Mouse (Mus musculus): ENCODE measurements around the gene Ephb4. TPM values are rescaled to one million over a fixed set of nuclear protein-coding genes. Genes with fewer than 3 reads are reported as not detected.

Ephb4 gene
- polyA plus RNA-seq, 1 experiment from 2014 or later, result 27.7 TPM

DNA sequence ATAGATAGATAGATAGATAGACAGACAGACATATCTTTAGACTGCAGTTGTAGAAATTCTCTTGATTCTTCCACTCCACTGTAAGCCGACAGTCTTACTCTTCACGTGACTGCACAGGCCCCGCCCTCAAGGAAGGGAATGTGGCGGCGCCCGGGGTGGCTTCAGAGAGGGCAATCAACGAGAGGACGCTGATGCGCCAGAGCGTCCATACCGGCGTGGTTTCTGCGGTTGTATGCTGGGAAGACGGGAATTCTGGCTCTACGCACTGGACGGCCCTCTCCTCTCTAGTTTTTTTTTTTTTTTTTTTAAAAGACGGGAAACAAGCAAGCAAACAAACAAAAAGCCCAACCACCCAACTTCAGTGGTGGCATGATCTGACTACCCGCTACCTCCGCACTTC, 11.7 kb upstream of the Ephb4 start:
- H3K9ac ChIP-seq, result peak overlapping the region; percentile 59
- 1% methylated on average over 19 of the region's 19 CpGs for WGBS
- H3K4me1 ChIP-seq, result peaks cover 20% of the 10 kb centered on the region

DNA sequence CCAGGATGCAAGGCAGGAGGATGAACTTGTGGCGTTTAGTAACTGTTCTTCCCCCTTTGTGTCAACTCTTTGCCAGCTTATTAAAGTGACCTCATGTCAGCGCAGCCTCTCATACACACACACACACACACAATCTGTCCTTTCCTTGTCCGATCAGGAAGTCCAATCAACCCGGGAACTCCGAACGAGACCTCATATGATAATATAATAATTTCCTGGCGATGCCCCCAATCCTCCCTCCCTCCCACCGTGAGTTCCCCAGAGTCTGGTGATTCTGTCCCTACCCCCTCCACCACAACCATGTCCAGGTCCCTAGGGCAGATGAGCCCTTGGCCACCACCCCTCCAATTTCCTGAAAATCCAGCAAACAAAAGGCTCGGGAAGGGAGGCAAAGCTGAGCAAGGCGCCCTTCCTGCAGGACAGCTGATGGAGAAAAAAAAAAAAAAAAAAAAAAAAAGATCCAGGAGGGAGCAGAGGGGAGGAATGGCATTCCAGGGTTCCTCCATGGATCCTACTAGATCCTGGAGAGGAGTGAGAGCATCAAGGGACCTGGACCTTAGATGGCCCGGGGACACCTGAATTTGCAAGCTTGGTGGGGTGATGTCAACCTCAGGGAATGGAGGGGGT, 11.1 kb upstream of the Ephb4 start:
- peak overlapping the region; percentile 41 for H3K4me3 ChIP-seq (replicated peaks)
- H3K27ac ChIP-seq, result peak overlapping the region; percentile 71
- peak; percentile 34 for ATAC-seq (ENCODE audit: low FRiP score)
- peak overlapping the region; percentile 59 for H3K9ac ChIP-seq
- H3K36me3 ChIP-seq (replicated peaks), result no peaks in the 10 kb centered on the region
- 2% methylated on average over 11 of the region's 11 CpGs for WGBS
- peaks cover 15% of the 10 kb centered on the region for H3K4me1 ChIP-seq
- no peaks in the 10 kb centered on the region for H3K9me3 ChIP-seq
- peak overlapping the region; percentile 68 for H3K4me2 ChIP-seq
- H3K27me3 ChIP-seq, result peaks cover 5% of the 10 kb centered on the region; the same call in 1 of the 2 replicates

More for the DNA sequence above, 11.7 kb upstream of the Ephb4 start:
- peak overlapping the region; percentile 71 for H3K27ac ChIP-seq
- ATAC-seq (ENCODE audit: low FRiP score), result peak; percentile 89
- H3K27me3 ChIP-seq, result peaks cover 5% of the 10 kb centered on the region; the same call in 1 of the 2 replicates
- H3K36me3 ChIP-seq (replicated peaks), result no peaks in the 10 kb centered on the region
- H3K9me3 ChIP-seq, result no peaks in the 10 kb centered on the region
- H3K4me3 ChIP-seq (replicated peaks), result peak overlapping the region; percentile 41
- peak overlapping the region; percentile 68 for H3K4me2 ChIP-seq

DNA sequence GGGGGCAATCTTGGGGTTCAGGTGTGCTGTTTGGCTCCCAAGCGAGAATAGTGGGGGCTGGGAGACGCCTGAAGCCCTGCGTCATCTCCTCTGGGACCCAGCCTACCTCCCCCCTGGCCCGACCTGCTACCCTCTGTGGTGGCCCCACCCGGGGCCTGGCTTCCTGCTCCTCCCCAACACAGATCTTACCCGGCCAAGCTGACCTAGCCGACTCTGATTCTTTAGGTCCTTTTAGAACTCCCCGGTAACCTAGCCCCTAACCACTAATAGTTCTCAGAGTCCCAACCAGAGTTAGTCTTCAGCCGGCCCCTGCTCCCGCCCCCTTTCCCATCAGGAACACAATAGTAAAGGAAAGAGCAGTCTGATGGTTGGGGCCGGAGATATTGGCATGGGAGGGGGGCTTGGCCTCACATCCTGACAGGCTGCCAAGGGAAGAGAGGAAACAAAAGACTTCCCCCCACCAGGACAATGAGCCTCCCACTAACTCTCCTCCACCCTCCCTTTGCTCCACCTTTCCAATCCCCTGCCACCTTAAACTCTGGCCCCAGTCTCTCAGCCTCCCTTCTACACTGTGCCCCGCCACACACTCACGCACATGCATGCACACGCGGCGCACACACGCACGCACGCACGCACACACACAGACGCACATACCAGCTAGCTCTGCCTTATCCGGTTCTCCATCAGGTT, 10.5 kb upstream of the Ephb4 start:
- Histone ChIP-seq H3K9ac (peak overlapping the region; percentile 59), H3K36me3 (replicated peaks) (no peaks in the 10 kb centered on the region), H3K9me3 (no peaks in the 10 kb centered on the region), H3K4me2 (peak overlapping the region; percentile 68), H3K4me3 (replicated peaks) (peak overlapping the region; percentile 41), H3K27me3 (peaks cover 5% of the 10 kb centered on the region; the same call in 1 of the 2 replicates), H3K27ac (peak overlapping the region; percentile 71), H3K4me1 (peaks cover 15% of the 10 kb centered on the region)
- ATAC-seq (ENCODE audit: low FRiP score), result peak; percentile 53
- WGBS, result 4% methylated on average over 22 of the region's 22 CpGs

DNA sequence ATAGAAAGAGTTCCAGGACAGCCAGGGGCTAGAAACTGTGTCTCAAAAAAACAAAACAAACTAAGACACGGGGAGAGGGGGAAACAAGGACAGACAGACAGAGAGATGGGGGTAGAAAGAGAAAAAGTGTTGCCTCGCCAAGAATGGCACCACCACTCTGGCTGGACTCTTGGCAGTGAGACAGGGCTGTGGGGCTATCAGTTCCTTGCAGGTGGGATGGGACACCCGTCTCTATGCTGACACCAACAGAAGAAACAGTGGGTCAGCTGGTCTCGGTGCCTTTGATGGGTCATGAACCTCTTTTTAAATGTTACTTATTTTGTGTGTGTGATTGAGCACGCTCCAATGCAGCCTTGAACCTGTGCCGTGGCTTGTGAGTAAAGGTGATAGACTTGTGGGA, 9.7 kb upstream of the Ephb4 start:
- no peaks in the 10 kb centered on the region for H3K36me3 ChIP-seq (replicated peaks)
- 75% methylated on average over 6 of the region's 6 CpGs for WGBS
- peaks cover 5% of the 10 kb centered on the region; the same call in 1 of the 2 replicates for H3K27me3 ChIP-seq
- peaks cover 17% of the 10 kb centered on the region for H3K4me1 ChIP-seq
- H3K4me2 ChIP-seq, result no peak overlapping the region
- no peak for ATAC-seq (ENCODE audit: low FRiP score)
- H3K9me3 ChIP-seq, result no peaks in the 10 kb centered on the region
- peak overlapping the region; percentile 71; the same call in 1 of the 2 replicates for H3K27ac ChIP-seq
- no peak overlapping the region for H3K9ac ChIP-seq
- H3K4me3 ChIP-seq (replicated peaks), result no peak overlapping the region

DNA sequence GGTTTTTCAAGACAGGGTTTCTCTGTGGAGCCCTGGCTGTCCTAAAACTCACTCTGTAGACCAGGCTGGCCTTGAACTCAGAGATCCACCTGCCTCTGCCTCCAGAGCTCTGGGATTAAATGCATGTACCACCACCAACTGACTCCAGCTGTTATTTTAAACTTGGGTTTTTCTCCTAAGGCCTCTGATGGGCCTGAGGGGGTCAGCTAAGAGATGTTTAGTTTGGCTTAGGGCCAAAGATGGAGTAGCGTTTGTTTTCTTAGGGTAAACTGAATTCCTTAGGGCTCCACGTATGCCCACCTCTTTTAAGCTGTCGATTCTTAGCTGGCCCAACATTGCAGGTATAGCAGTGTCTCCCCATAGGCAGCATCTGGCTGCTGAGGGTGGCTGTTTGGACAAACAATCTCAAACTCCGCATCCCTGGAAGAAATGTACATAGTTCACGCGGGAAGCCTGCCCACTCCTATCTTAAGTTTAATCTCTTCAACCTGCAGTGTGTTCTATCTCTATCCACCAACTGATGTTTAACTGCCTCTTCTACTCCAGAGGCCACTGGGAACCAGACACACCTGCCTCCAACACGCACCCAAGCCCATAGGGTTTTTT, 7.4 kb upstream of the Ephb4 start:
- 90% methylated on average over 7 of the region's 7 CpGs for WGBS
- no peak overlapping the region for H3K9ac ChIP-seq
- no peak overlapping the region for H3K27ac ChIP-seq
- ATAC-seq (ENCODE audit: low FRiP score), result no peak
- no peak overlapping the region for H3K4me3 ChIP-seq (replicated peaks)
- H3K9me3 ChIP-seq, result no peaks in the 10 kb centered on the region
- no peak overlapping the region for H3K4me2 ChIP-seq
- H3K4me1 ChIP-seq, result peaks cover 26% of the 10 kb centered on the region
- H3K27me3 ChIP-seq, result peaks cover 5% of the 10 kb centered on the region; the same call in 1 of the 2 replicates
- H3K36me3 ChIP-seq (replicated peaks), result no peaks in the 10 kb centered on the region

DNA sequence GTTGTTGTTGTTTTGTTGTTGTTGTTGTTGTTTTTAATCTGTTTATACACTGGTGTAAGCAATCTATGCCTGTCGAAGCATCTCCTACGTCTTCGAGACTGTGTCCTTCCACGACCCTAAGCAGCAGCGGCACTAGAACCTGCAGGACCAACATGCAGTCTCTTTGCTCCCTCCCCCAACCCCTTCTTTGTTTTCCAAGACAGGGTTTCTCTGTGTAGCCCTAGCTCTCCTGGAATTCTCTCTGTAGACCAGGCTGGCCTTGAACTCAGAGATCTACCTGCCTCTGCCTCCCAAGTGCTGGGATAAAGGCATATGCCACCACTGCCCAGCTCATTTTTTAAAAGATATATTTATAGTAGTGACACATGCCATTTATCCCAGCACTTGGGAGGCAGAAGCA, 6.5 kb upstream of the Ephb4 start:
- Histone ChIP-seq H3K4me3 (replicated peaks) (no peak overlapping the region), H3K4me1 (peaks cover 35% of the 10 kb centered on the region), H3K27me3 (peaks cover 5% of the 10 kb centered on the region; the same call in 1 of the 2 replicates), H3K9ac (no peak overlapping the region), H3K9me3 (no peaks in the 10 kb centered on the region), H3K36me3 (replicated peaks) (no peaks in the 10 kb centered on the region), H3K4me2 (no peak overlapping the region), H3K27ac (no peak overlapping the region)
- WGBS, result 93% methylated on average over 5 of the region's 5 CpGs
- no peak for ATAC-seq (ENCODE audit: low FRiP score)

DNA sequence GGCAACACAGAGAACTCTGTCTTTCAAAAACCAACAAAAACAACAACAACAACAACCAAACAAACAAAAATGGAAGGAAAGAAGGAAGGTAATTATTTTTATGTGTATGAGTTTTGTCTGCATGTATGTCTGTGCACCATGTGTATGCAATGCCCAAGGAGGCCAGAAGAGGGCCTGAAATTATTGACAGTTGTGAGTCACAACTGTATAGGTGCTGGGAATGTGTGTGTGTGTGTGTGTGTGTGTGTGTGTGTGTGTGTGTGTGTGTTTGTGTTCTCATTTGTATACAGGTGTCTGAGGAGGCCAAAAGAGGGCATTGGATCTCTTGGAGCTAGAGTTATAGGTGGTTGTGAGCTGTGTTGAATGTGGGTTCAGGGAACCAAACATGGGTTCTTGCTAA, 6.0 kb upstream of the Ephb4 start:
- Histone ChIP-seq H3K4me1 (peaks cover 35% of the 10 kb centered on the region), H3K9ac (no peak overlapping the region), H3K36me3 (replicated peaks) (no peaks in the 10 kb centered on the region), H3K4me3 (replicated peaks) (no peak overlapping the region), H3K27ac (no peak overlapping the region), H3K27me3 (peaks cover 8% of the 10 kb centered on the region; the same call in 1 of the 2 replicates), H3K9me3 (no peaks in the 10 kb centered on the region), H3K4me2 (no peak overlapping the region)
- no peak for ATAC-seq (ENCODE audit: low FRiP score)

DNA sequence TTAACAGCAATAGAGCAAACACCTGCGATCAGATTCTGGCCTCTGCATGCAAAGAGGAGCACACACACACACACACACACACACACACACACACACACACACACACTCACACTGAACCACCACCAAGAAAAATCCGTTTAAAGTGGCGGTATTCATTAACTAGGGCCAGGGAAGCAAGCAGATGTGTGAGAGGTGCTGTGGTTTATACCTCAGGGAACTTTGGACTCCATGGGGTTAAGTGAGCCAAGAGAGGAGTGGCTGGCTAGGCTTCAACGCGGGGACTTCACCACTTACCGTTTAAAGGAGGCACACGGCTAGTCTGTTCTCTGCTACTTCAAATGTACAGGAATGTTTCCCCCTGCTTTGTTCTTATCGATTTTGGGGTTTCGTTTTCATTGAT, 4.1 kb upstream of the Ephb4 start:
- Histone ChIP-seq H3K4me1 (peaks cover 34% of the 10 kb centered on the region), H3K9me3 (no peaks in the 10 kb centered on the region), H3K27me3 (peaks cover 6% of the 10 kb centered on the region; the same call in 1 of the 2 replicates), H3K4me3 (replicated peaks) (no peak overlapping the region), H3K27ac (no peak overlapping the region), H3K9ac (no peak overlapping the region), H3K36me3 (replicated peaks) (no peaks in the 10 kb centered on the region), H3K4me2 (no peak overlapping the region)
- ATAC-seq (ENCODE audit: low FRiP score), result no peak
- 27% methylated on average over 9 of the region's 9 CpGs for WGBS

DNA sequence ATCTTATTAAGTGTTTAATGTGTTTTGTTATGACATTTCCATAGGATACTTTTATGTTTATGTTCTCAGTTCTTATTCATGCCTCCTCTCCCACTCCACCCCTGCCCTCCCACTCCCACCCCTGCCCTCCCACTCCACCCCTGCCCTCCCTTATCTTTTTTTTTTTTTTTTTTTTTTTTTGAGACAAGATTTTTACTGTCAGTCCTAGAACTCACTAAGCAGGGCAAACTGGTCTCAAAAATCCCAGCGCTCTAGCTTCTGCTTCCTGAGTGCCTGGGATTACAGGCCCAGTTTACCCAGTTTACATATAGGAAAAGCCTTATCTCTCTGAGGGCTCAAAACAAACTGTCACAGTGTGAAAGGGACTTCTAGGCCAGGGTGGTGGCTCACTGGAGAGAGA, 3.5 kb upstream of the Ephb4 start:
- H3K36me3 ChIP-seq (replicated peaks), result no peaks in the 10 kb centered on the region
- H3K27me3 ChIP-seq, result peaks cover 6% of the 10 kb centered on the region; the same call in 1 of the 2 replicates
- H3K4me1 ChIP-seq, result peaks cover 40% of the 10 kb centered on the region
- H3K27ac ChIP-seq, result no peak overlapping the region
- H3K4me3 ChIP-seq (replicated peaks), result no peak overlapping the region
- no peak overlapping the region for H3K9ac ChIP-seq
- H3K4me2 ChIP-seq, result no peak overlapping the region
- ATAC-seq (ENCODE audit: low FRiP score), result no peak
- WGBS, result 85% methylated on average over 1 of the region's 1 CpGs
- H3K9me3 ChIP-seq, result no peaks in the 10 kb centered on the region

DNA sequence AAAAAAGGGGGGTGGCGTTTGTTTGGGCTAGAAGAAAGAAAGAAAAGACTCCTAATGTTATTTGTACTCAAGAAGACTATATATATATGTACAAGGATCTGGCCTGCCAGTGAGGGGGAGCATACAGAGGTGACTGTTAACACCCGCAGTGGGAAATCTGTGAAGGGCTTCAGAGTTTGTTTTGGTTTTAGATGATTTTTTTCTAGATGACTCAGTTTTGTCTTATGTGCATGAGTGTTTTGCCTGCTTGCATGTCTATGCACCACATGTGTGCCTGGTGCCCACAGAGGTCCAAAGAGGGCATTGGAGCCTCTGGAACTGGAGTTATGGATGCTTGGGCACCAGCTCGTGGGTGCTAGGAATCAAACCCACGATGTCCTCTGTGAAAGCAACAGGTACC, 2.9 kb upstream of the Ephb4 start:
- 89% methylated on average over 4 of the region's 4 CpGs for WGBS
- ATAC-seq (ENCODE audit: low FRiP score), result no peak
- no peaks in the 10 kb centered on the region for H3K36me3 ChIP-seq (replicated peaks)
- no peak overlapping the region for H3K9ac ChIP-seq
- peaks cover 46% of the 10 kb centered on the region for H3K4me1 ChIP-seq
- no peak overlapping the region for H3K4me3 ChIP-seq (replicated peaks)
- peaks cover 6% of the 10 kb centered on the region; the same call in 1 of the 2 replicates for H3K27me3 ChIP-seq
- H3K4me2 ChIP-seq, result no peak overlapping the region
- no peaks in the 10 kb centered on the region for H3K9me3 ChIP-seq
- no peak overlapping the region for H3K27ac ChIP-seq

DNA sequence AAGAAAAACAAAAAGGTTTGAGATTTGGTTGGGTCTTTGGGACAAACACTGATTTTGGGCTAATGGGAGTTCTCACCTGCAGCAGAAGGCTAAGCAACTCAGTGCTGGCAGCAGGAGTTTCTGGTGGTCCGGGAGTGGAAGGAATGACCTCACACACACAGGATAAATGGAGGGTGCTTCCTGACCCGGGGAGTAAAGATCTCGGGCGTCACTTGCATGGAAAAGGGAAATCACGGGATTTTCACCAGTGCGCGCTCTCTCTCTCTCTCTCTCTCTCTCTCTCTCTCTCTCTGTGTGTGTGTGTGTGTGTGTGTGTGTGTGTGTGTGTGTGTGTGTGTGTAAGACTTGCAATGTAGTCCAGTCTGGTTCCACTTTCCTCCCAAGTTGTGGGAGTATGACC, 2.1 kb upstream of the Ephb4 start:
- no peaks in the 10 kb centered on the region for H3K36me3 ChIP-seq (replicated peaks)
- 21% methylated on average over 7 of the region's 7 CpGs for WGBS
- H3K27me3 ChIP-seq, result peaks cover 6% of the 10 kb centered on the region; the same call in 1 of the 2 replicates
- H3K4me2 ChIP-seq, result peak overlapping the region; percentile 73; the same call in 1 of the 2 replicates
- no peaks in the 10 kb centered on the region for H3K9me3 ChIP-seq
- no peak overlapping the region for H3K9ac ChIP-seq
- peak overlapping the region; percentile 84; the same call in 1 of the 2 replicates for H3K27ac ChIP-seq
- no peak for ATAC-seq (ENCODE audit: low FRiP score)
- no peak overlapping the region for H3K4me3 ChIP-seq (replicated peaks)
- peaks cover 55% of the 10 kb centered on the region for H3K4me1 ChIP-seq
